Comparison of ENCODE assay signal across 9 mouse cellular contexts in genomic region chr9:118099395-118099794, GRCm38 (mm10). TPM values are rescaled to one million over a fixed set of nuclear protein-coding genes. Genes with fewer than 3 reads are reported as not detected.
DNase-seq lines count a peak whose midpoint lies in the region; ATAC-seq and TF ChIP-seq lines count a peak whose summit lies in the region.
"Had no signal": no experiment of that assay in that cellular context is flagged by ENCODE, and none has a peak within 500 bp of the region (broad histone marks: within the 10 kb centered on the region; RNA-seq: fewer than 3 reads in every experiment).

No protein-coding gene starts in this region.

- no peaks in the 10 kb centered on the region for H3K36me3 ChIP-seq in lung, embryonic 14.5 days (ENCODE audit: insufficient read depth)
- H3K36me3 ChIP-seq in midbrain, embryonic 14.5 days (ENCODE audit: control insufficient read depth, insufficient read depth, low read length), result no peaks in the 10 kb centered on the region

- no peak; the same call in 1 of the 2 replicates for ATAC-seq in lung, embryonic 14.5 days (ENCODE audit: insufficient read depth)
- ATAC-seq in midbrain, embryonic 14.5 days (ENCODE audit: low FRiP score, low TSS enrichment), result no peak

- no peak overlapping the region for H3K4me3 ChIP-seq in lung, embryonic 14.5 days (ENCODE audit: low read depth, low read length)
- no peak overlapping the region for H3K4me3 ChIP-seq in midbrain, embryonic 14.5 days (replicated peaks; ENCODE audit: low read depth, low read length)

- no peak overlapping the region for H3K4me2 ChIP-seq in lung, embryonic 14.5 days
- H3K4me2 ChIP-seq in midbrain, embryonic 14.5 days (ENCODE audit: low read length), result no peak overlapping the region

- 35% methylated on average over 4 of the region's 4 CpGs for WGBS in lung, embryonic 14.5 days
- 58% methylated on average over 4 of the region's 4 CpGs for WGBS in midbrain, embryonic 14.5 days

- H3K9ac ChIP-seq in lung, embryonic 14.5 days, result no peak overlapping the region
- H3K9ac ChIP-seq in midbrain, embryonic 14.5 days (replicated peaks; ENCODE audit: low read length), result no peak overlapping the region

- no peaks in the 10 kb centered on the region for H3K27me3 ChIP-seq in lung, embryonic 14.5 days (ENCODE audit: insufficient read depth, low read length)
- no peaks in the 10 kb centered on the region for H3K27me3 ChIP-seq in midbrain, embryonic 14.5 days (ENCODE audit: control insufficient read depth, insufficient read depth, low read length)

- H3K4me1 ChIP-seq in lung, embryonic 14.5 days (ENCODE audit: insufficient read depth), result no peaks in the 10 kb centered on the region
- no peaks in the 10 kb centered on the region for H3K4me1 ChIP-seq in midbrain, embryonic 14.5 days (ENCODE audit: control insufficient read depth, insufficient read depth, low read length)

- peak; percentile 13 for DNase-seq in cerebellum, adult 11 months
- DNase-seq in cerebellum, postnatal 36 days, result no peak
- peak; percentile 74 for DNase-seq in lung, embryonic 14.5 days
- DNase-seq in lung, postnatal 4 days, result no peak
- peak; percentile 11 for DNase-seq in embryo, embryonic 9.5 days (ENCODE audit: extremely low spot score)
- DNase-seq in midbrain, embryonic 14.5 days, result peak; percentile 79
- no peak for DNase-seq in ovary, postnatal 10 days (ENCODE audit: low spot score)
- DNase-seq in adrenal gland, adult 8-10 months, result no peak

- H3K27ac ChIP-seq in lung, embryonic 14.5 days (ENCODE audit: low read depth), result no peak overlapping the region
- no peak overlapping the region for H3K27ac ChIP-seq in midbrain, embryonic 14.5 days (replicated peaks; ENCODE audit: low read depth, low read length)
- H3K27ac ChIP-seq: macrophage had no signal

- peak; percentile 64 for TF ChIP-seq CTCF in lung, embryonic 14.5 days (IDR thresholded peaks at IDR 0.05; ENCODE audit: low read depth)

- no peaks in the 10 kb centered on the region for H3K9me3 ChIP-seq in lung, embryonic 14.5 days (ENCODE audit: low read depth, low read length)
- no peaks in the 10 kb centered on the region for H3K9me3 ChIP-seq in midbrain, embryonic 14.5 days (ENCODE audit: control insufficient read depth, low read length)

RNA-seq across cellular contexts. Expression of gene Cmc1, which starts 50.6 kb away (rescaled TPM):
- 44.8 and 49.6 TPM in 2 replicates for polyA plus RNA-seq in lung, embryonic 14.5 days (2014; fragmentation: Nextera tagmentation; extraction: Ambion mirVana)
- polyA plus RNA-seq in midbrain, embryonic 14.5 days (2014; fragmentation: Nextera tagmentation; extraction: Ambion mirVana), result 43.8 and 45.0 TPM in 2 replicates
- total RNA-seq in adrenal gland, adult 8-10 months (2022), result 10 to 100 TPM; 25.0 to 29.6 (median 26.9) TPM

RNA-seq across cellular contexts. Expression of gene Azi2, which starts 59.1 kb away (rescaled TPM):
- polyA plus RNA-seq in lung, embryonic 14.5 days (2014; fragmentation: Nextera tagmentation; extraction: Ambion mirVana), result 76.8 and 83.3 TPM in 2 replicates
- polyA plus RNA-seq in midbrain, embryonic 14.5 days (2014; fragmentation: Nextera tagmentation; extraction: Ambion mirVana), result 80.3 and 89.7 TPM in 2 replicates
- total RNA-seq in adrenal gland, adult 8-10 months (2022), result 10 to 100 TPM; 75.5 to 83.1 (median 80.1) TPM

Comparison
In these comparisons a context has a peak if more than half of its experiments do, and no peak if none do; other contexts are left out.
1. DNase-seq: peak in cerebellum, adult 11 months (single experiment), lung, embryonic 14.5 days (single experiment), embryo, embryonic 9.5 days (single experiment) and midbrain, embryonic 14.5 days (single experiment); none in cerebellum, postnatal 36 days (0 of 2), lung, postnatal 4 days (0 of 2), ovary, postnatal 10 days (single experiment) and adrenal gland, adult 8-10 months (single experiment).